Mouse (Mus musculus) limb, embryonic 10.5 days (tissue): ENCODE results near the gene Bivm. TPM values are rescaled to one million over a fixed set of nuclear protein-coding genes. Genes with fewer than 3 reads are reported as not detected.

Experiments used
- DNase-seq: peaks from one replicate; pipeline ENCODE4 v3.0.0-alpha.2; 2017; ENCODE audit warnings: low spot score
- H3K27ac ChIP-seq: fragments of 300-500 bp; sonication (generic); 2 replicates; pipeline ENCODE4 v1.5.1; 2016; ENCODE audit warnings: mild to moderate bottlenecking
- H3K27me3 ChIP-seq: fragments of 300-500 bp; sonication (generic); 2 replicates; pipeline ENCODE4 v1.6.1; 2016; ENCODE audit warnings: low read depth, mild to moderate bottlenecking; ENCODE audit not compliant: poor library complexity, severe bottlenecking
- H3K36me3 ChIP-seq: fragments of 300-500 bp; sonication (generic); 2 replicates; pipeline ENCODE4 v1.6.1; 2016; ENCODE audit warnings: mild to moderate bottlenecking, moderate library complexity
- H3K4me1 ChIP-seq: fragments of 300-500 bp; sonication (generic); 2 replicates; pipeline ENCODE4 v1.6.1; 2016
- H3K4me3 ChIP-seq: fragments of 300-500 bp; sonication (generic); 2 replicates; pipeline ENCODE4 v1.5.1; 2016; ENCODE audit warnings: mild to moderate bottlenecking, moderate library complexity
- H3K9me3 ChIP-seq: fragments of 300-500 bp; sonication (generic); replicated peaks from 2 replicates; pipeline ENCODE4 v1.6.1; 2016; ENCODE audit warnings: mild to moderate bottlenecking
- WGBS: fragments of 180-500 bp; shearing (Covaris S2); methylation state at CpG from one replicate; pipeline ENCODE4 v1.1.7; 2016; 5-methylcytosine and 5-hydroxymethylcytosine counted together
- polyA plus RNA-seq: library from polyadenylated mRNA; unstranded; fragments of >200 nt; fragmentation: Nextera tagmentation; extraction: Ambion mirVana; gene quantifications from 2 replicates; pipeline ENCODE4 v1.2.1, GENCODE M21; 2016

Gene Bivm
- polyA plus RNA-seq, 1 experiment from 2014 or later = 28.3 TPM

DNA sequence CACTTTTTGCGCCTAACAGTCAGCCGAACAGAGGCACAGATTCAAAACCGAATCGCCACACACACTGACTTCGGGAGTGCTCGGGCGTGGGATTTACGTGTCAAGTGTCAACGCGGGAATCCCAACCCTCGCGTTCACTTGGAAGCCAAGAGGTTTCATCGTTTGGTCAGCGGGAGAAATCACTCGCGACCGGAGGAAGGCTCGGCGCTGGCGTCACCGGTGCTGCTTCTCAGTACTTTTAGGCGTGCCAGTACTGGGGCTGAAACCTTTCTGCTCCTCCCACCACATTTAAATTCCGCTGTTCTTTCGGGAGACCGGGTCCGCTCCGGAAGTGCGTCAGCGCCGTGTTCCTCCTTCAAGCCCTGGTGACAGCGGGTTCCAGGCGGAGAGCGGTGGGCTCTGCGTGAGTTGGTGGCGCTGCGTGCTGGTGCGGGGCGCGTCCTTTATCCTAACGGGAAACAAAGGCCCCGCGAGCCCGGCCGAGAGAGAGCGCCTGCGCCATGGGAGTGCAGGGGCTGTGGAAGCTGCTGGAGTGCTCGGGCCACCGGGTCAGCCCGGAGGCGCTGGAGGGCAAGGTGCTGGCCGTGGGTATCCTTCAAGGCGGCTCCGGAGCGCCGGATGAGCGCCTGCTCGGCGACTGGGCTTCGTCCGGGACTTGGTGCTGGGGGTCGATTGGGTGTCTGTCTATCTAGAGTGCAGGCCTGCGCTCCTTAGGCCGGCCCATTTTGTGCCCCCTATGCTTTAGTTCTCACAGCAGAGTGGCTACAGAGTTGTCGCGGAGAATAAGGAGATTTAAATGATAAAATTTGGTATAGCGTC, 29.0 kb downstream of the Bivm start, which contains the start of gene Ercc5:
Ercc5 (plus strand) TSS at position 182 of the 819 bp plus-strand sequence.
- no peaks in the 10 kb centered on the region for H3K9me3 ChIP-seq
- peak within 1 kb of the TSS; percentile 91 for H3K27ac ChIP-seq
- H3K36me3 ChIP-seq = peaks cover 14% of the 10 kb centered on the region
- H3K4me1 ChIP-seq = peaks cover 12% of the 10 kb centered on the region; the same call in 1 of the 2 replicates
- WGBS = under 1% methylated on average over 66 of the region's 66 CpGs
- peak within 1 kb of the TSS; percentile 65 for H3K4me3 ChIP-seq
- no peaks in the 10 kb centered on the region for H3K27me3 ChIP-seq
- DNase-seq = peak; percentile 92

DNA sequence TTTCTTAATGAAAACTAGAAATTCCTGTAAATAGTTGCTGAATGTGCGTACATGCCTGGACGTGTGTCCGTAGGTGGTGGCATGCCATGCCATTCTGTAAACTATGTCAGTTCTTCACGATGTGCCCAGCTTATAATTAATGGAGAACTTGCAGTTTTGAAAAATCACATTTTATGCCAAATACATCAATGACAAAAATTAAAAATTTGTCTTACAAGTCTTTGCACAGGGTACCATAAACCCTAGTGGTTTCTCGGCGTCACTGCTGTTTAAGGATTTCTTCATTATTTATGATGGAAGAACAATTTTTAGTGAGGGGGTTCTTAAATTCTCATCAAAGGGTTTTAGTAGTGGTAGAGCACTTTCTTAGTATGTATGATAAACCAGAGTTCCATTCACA, 29.9 kb downstream of the Bivm start:
- no peak for DNase-seq
- Histone ChIP-seq H3K4me1 (peaks cover 12% of the 10 kb centered on the region; the same call in 1 of the 2 replicates), H3K27me3 (no peaks in the 10 kb centered on the region), H3K27ac (peak overlapping the region; percentile 91; the same call in 1 of the 2 replicates), H3K4me3 (peak overlapping the region; percentile 65), H3K9me3 (no peaks in the 10 kb centered on the region), H3K36me3 (peaks cover 5% of the 10 kb centered on the region; the same call in 1 of the 2 replicates)
- WGBS = 54% methylated on average over 6 of the region's 6 CpGs

DNA sequence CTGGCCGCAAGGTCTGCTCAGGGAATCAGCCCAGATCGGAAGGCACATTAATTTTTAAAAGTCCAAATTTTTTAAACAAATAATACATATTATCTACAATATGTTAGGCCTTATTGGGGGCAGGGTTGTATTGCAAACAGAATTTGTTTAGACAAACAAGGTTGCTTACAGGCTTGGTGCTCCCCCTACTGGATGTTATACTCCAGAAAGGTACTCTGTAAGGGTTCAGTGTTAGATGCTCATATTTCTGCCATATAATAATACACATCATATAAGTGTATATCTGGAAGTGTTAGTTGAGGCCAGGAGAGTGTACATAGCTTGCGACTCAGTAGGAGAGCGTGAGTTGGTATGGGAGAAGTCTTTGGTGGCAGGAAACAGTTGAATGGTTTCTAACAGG, 36.5 kb downstream of the Bivm start:
- Histone ChIP-seq H3K27me3 (no peaks in the 10 kb centered on the region), H3K36me3 (peaks cover 33% of the 10 kb centered on the region), H3K4me1 (no peaks in the 10 kb centered on the region), H3K9me3 (no peaks in the 10 kb centered on the region), H3K4me3 (no peak overlapping the region), H3K27ac (no peak overlapping the region)
- WGBS = 98% methylated on average over 4 of the region's 4 CpGs
- DNase-seq = no peak

DNA sequence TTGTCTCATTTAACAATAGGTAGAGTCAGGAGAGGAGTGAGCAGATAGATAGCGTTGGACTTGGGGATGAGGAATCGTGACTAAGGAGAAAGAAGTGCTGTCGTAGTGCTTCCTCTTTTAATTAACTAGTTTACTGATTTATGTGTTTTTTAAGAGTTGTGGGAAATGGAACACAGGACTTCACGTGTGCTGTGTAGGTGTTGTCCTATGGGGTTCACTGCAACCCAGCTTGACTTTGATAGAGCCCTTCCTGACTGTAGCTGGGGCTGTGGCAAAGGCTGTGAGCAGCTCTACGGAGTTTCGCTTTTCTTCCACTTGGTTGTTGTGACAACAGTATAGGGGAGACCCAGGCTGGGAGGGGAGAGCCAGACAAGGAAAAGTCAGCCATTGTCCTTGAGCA, 39.6 kb downstream of the Bivm start:
- Histone ChIP-seq H3K36me3 (peaks cover 63% of the 10 kb centered on the region), H3K27ac (no peak overlapping the region), H3K4me3 (no peak overlapping the region), H3K4me1 (no peaks in the 10 kb centered on the region), H3K27me3 (no peaks in the 10 kb centered on the region), H3K9me3 (no peaks in the 10 kb centered on the region)
- WGBS = 93% methylated on average over 6 of the region's 6 CpGs
- DNase-seq = no peak

DNA sequence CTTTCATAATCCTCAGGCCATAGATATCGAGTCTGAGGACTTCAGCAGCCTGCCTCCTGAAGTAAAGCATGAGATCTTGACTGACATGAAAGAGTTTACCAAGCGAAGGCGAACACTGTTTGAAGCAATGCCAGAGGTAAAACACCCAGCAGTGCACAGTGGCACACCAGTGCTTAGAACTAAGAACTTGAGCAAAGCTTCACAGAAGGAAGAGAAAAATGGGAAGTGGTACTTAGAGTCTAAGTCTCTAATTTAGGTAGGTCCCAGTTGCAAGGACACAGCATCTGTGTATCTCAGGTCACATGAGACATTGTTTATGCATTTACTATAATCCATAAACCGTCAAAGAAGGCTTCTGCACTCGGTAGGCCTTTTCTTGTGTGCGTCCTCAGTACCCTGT, 43.1 kb downstream of the Bivm start:
- Histone ChIP-seq H3K27ac (no peak overlapping the region), H3K9me3 (no peaks in the 10 kb centered on the region), H3K4me3 (no peak overlapping the region), H3K36me3 (peaks cover 90% of the 10 kb centered on the region), H3K27me3 (no peaks in the 10 kb centered on the region), H3K4me1 (no peaks in the 10 kb centered on the region)
- DNase-seq = no peak
- WGBS = 93% methylated on average over 6 of the region's 6 CpGs

DNA sequence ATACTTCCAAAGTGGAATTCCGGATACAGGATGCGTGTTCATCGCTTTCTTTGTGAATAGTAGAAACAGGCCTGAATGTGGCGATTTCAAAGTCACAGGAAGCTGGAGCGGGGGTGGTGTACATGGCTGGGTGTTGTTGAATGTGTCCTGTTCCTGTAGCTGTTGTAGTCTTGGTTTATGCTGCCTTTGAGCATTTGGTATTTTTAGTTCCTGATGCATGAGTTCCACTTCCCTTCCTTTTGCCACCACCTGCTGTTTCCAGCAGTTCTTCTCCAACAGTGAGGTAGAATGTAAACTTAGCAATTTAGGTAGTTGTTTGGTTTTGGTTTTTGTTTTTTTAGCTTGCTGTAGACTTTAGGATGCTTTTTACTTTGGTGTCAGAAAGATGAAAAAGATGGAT, 43.6 kb downstream of the Bivm start:
- H3K9me3 ChIP-seq = no peaks in the 10 kb centered on the region
- H3K36me3 ChIP-seq = peaks cover 93% of the 10 kb centered on the region
- H3K27me3 ChIP-seq = no peaks in the 10 kb centered on the region
- WGBS = 96% methylated on average over 5 of the region's 5 CpGs
- DNase-seq = no peak
- no peak overlapping the region for H3K4me3 ChIP-seq
- H3K4me1 ChIP-seq = no peaks in the 10 kb centered on the region
- no peak overlapping the region for H3K27ac ChIP-seq

DNA sequence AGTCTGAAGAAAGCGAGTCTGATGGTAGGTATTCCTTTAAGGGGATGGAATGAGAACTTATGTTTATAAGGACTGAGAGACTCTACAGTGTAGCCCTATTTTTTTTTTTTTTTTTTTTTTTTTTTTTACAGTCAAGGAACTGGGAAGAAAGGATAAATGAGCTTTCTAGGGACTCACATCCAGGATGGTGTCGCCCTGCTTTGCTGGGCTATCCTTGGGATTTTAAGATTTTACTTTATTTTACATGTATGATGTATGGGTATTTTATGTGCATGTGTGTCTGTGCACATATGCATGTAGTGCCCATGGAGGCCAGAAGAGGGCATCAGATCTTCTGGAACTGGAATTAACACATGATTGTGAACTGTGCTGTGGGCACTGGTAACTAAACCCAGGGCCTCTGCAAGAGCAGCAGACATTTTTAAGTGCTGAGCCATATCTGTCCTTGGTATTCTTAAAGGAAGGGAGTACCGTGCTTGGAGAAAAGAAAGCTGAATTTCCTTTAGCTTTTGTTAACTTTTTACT, 49.2 kb downstream of the Bivm start:
- no peak overlapping the region for H3K4me3 ChIP-seq
- no peaks in the 10 kb centered on the region for H3K9me3 ChIP-seq
- H3K27me3 ChIP-seq = no peaks in the 10 kb centered on the region
- H3K27ac ChIP-seq = no peak overlapping the region
- peaks cover 91% of the 10 kb centered on the region for H3K36me3 ChIP-seq
- H3K4me1 ChIP-seq = no peaks in the 10 kb centered on the region
- 94% methylated on average over 3 of the region's 3 CpGs for WGBS
- DNase-seq = no peak

DNA sequence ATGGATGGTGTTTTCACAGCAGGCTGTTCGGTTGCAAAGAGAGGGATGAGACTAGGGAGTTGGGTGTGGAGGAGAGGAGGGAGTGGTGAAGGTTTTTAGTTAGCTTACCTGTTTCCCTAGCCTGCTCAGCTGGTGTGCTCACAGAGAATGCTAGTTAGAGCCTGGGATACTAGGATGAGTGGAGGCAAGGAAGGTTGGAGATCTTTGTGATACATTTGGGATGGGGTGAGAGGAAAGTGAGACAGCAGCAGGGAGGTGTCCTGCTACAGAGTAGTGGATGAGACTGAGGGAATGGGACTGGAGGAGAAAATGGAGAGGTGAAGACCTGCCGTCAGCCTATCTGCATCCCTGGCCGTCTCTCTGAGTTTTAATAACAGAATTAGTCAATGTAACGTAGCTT, 53.9 kb downstream of the Bivm start:
- H3K36me3 ChIP-seq = peaks cover 92% of the 10 kb centered on the region
- 93% methylated on average over 4 of the region's 4 CpGs for WGBS

DNA sequence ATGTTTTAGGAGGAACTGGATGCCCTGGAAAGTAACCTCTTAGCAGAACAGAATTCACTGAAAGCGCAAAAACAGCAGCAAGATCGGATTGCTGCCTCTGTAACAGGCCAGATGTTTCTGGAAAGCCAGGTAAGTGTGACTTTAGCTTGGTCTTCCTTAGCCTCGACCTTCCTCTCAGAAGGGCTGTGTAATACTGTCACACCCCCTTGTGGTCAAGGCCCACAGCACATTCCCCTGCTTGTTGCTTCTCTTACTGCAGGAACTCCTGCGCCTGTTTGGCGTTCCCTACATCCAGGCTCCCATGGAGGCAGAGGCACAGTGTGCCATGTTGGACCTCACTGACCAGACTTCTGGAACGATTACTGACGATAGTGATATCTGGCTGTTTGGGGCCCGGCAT, 55.1 kb downstream of the Bivm start:
- no peaks in the 10 kb centered on the region for H3K27me3 ChIP-seq
- 91% methylated on average over 8 of the region's 8 CpGs for WGBS
- H3K36me3 ChIP-seq = peaks cover 91% of the 10 kb centered on the region

More for the DNA sequence above, 53.9 kb downstream of the Bivm start:
- H3K27ac ChIP-seq = no peak overlapping the region
- H3K9me3 ChIP-seq = no peaks in the 10 kb centered on the region
- no peaks in the 10 kb centered on the region for H3K27me3 ChIP-seq
- DNase-seq = no peak
- no peak overlapping the region for H3K4me3 ChIP-seq
- no peaks in the 10 kb centered on the region for H3K4me1 ChIP-seq

DNA sequence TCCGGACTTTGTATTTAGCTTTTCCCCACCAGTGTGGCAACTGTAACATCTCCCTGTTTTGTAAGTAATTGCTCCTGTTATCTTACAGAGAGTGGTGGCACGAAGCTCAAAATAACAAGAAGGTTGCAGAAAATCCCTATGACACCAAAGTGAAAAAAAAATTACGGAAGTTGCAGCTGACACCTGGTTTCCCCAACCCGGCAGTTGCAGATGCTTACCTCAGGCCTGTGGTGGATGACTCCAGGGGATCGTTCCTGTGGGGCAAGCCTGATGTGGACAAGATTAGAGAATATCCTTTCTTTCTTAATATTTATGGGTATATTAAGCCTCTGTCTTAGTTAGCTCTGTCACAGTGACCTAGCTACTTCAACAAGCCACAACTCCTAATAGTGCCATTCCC, 59.3 kb downstream of the Bivm start:
- Histone ChIP-seq H3K9me3 (no peaks in the 10 kb centered on the region), H3K4me3 (no peak overlapping the region), H3K36me3 (peaks cover 79% of the 10 kb centered on the region), H3K27ac (no peak overlapping the region), H3K27me3 (no peaks in the 10 kb centered on the region), H3K4me1 (no peaks in the 10 kb centered on the region)
- DNase-seq = no peak
- WGBS = 92% methylated on average over 5 of the region's 5 CpGs

More for the DNA sequence above, 55.1 kb downstream of the Bivm start:
- Histone ChIP-seq H3K4me3 (no peak overlapping the region), H3K9me3 (no peaks in the 10 kb centered on the region), H3K27ac (no peak overlapping the region), H3K4me1 (no peaks in the 10 kb centered on the region)
- no peak for DNase-seq

DNA sequence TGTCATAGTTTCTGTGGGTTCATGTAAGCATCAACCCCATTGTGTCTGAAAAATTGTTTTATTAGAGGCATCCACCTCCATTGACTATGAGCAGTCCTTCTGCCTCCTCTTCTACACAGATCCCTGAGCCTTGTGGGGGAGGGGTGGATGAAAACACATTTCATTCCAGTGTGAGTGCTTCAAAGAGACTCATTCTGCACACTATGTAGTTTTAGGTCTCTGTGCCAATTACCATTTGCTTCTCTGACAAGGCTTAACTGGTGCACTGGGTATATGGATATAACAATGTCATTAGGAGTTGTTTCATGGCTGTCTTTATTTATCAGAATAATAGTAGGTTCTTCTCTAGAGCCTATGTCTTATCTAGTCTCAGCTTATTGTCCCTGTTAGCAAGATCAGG, 67.6 kb downstream of the Bivm start:
- H3K27me3 ChIP-seq = no peaks in the 10 kb centered on the region
- H3K4me3 ChIP-seq = no peak overlapping the region
- H3K4me1 ChIP-seq = no peaks in the 10 kb centered on the region
- no peaks in the 10 kb centered on the region for H3K9me3 ChIP-seq
- H3K36me3 ChIP-seq = peaks cover 7% of the 10 kb centered on the region
- no peak for DNase-seq
- H3K27ac ChIP-seq = no peak overlapping the region
